Mouse (Mus musculus) heart, embryonic 13.5 days (tissue): ENCODE measurements around the gene Limd1. TPM values are rescaled to one million over a fixed set of nuclear protein-coding genes. Genes with fewer than 3 reads are reported as not detected.

Source experiments
- ATAC-seq: fragments of 200-750 bp; cut with Nextera tagmentation; 2 replicates; pipeline ENCODE4 v1.8.0; 2017; ENCODE audit warnings: moderate TSS enrichment; ENCODE audit not compliant: insufficient number of reproducible peaks, low FRiP score, low TSS enrichment; ENCODE audit errors: extremely low read depth
- H3K27ac ChIP-seq: fragments of 300-500 bp; sonication (generic); replicated peaks from 2 replicates; pipeline ENCODE4 v1.5.1; 2015; ENCODE audit warnings: moderate library complexity, mild to moderate bottlenecking, inconsistent platforms
- H3K27me3 ChIP-seq: fragments of 300-500 bp; sonication (generic); replicated peaks from 2 replicates; pipeline ENCODE4 v1.6.1; 2015; ENCODE audit warnings: mild to moderate bottlenecking, inconsistent platforms
- H3K36me3 ChIP-seq: fragments of 300-500 bp; sonication (generic); 2 replicates; pipeline ENCODE4 v1.6.1; 2015; ENCODE audit warnings: mild to moderate bottlenecking, inconsistent platforms
- H3K4me1 ChIP-seq: fragments of 300-500 bp; sonication (generic); 2 replicates; pipeline ENCODE4 v1.6.1; 2015; ENCODE audit warnings: inconsistent platforms
- H3K4me2 ChIP-seq: fragments of 300-500 bp; sonication (generic); 2 replicates; pipeline ENCODE4 v1.6.1; 2015; ENCODE audit warnings: inconsistent platforms, mild to moderate bottlenecking, moderate library complexity
- H3K4me3 ChIP-seq: fragments of 300-500 bp; sonication (generic); 2 replicates; pipeline ENCODE4 v1.5.1; 2015; ENCODE audit warnings: moderate library complexity, mild to moderate bottlenecking, inconsistent platforms
- H3K9ac ChIP-seq: fragments of 300-500 bp; sonication (generic); 2 replicates; pipeline ENCODE4 v1.6.1; 2015; ENCODE audit warnings: inconsistent platforms, mild to moderate bottlenecking, moderate library complexity
- H3K9me3 ChIP-seq: fragments of 300-500 bp; sonication (generic); 2 replicates; pipeline ENCODE4 v1.6.1; 2016; ENCODE audit warnings: inconsistent platforms
- WGBS: fragments of 180-500 bp; shearing (Covaris S2); methylation state at CpG from one replicate; pipeline ENCODE4 v1.1.7; 2015; ENCODE audit warnings: mixed read lengths; 5-methylcytosine and 5-hydroxymethylcytosine counted together
- polyA plus RNA-seq: library from polyadenylated mRNA; unstranded; fragments of >200 nt; fragmentation: Nextera tagmentation; extraction: Ambion mirVana; gene quantifications from 2 replicates; pipeline ENCODE4 v1.2.1, GENCODE M21; 2015

The Limd1 gene
- polyA plus RNA-seq, 1 experiment from 2014 or later: 36.1 TPM

GRCm38 (mm10) chr9:123504325-123504724 lies 25.8 kb downstream of the Limd1 start:
- H3K27ac ChIP-seq: no peak overlapping the region
- 6% methylated on average over 2 of the region's 2 CpGs for whole genome bisulfite sequencing
- ATAC-seq: no peak
- H3K4me3 ChIP-seq: no peak overlapping the region
- H3K36me3 ChIP-seq: peaks cover 36% of the 10 kb centered on the region
- H3K4me2 ChIP-seq: no peak overlapping the region
- no peaks in the 10 kb centered on the region for H3K9me3 ChIP-seq
- peaks cover 36% of the 10 kb centered on the region for H3K4me1 ChIP-seq
- H3K9ac ChIP-seq: no peak overlapping the region
- no peaks in the 10 kb centered on the region for H3K27me3 ChIP-seq

GRCm38 (mm10) chr9:123505598-123505997 lies 27.1 kb downstream of the Limd1 start:
- no peak for ATAC-seq
- H3K27me3 ChIP-seq: no peaks in the 10 kb centered on the region
- no peak overlapping the region for H3K4me2 ChIP-seq
- no peak overlapping the region for H3K4me3 ChIP-seq
- H3K9me3 ChIP-seq: no peaks in the 10 kb centered on the region
- H3K27ac ChIP-seq: peak overlapping the region; percentile 65
- H3K9ac ChIP-seq: 0 out of 2 replicates have a peak overlapping the region, but pooled peaks have one; percentile 2
- 30% methylated on average over 1 of the region's 1 CpGs for WGBS
- peaks cover 36% of the 10 kb centered on the region for H3K36me3 ChIP-seq
- H3K4me1 ChIP-seq: peaks cover 40% of the 10 kb centered on the region

- ATAC-seq: no peak
- H3K27ac ChIP-seq: peak overlapping the region; percentile 61
Observed at GRCm38 (mm10) chr9:123506270-123507146, 28.0 kb downstream of the Limd1 start.

GRCm38 (mm10) chr9:123507380-123507779 lies 28.9 kb downstream of the Limd1 start:
- H3K36me3 ChIP-seq: peaks cover 42% of the 10 kb centered on the region
- no peak overlapping the region for H3K4me3 ChIP-seq
- 82% methylated on average over 2 of the region's 2 CpGs for whole genome bisulfite sequencing
- no peak for ATAC-seq
- H3K9me3 ChIP-seq: no peaks in the 10 kb centered on the region
- no peak overlapping the region for H3K9ac ChIP-seq
- no peak overlapping the region for H3K4me2 ChIP-seq
- H3K27me3 ChIP-seq: no peaks in the 10 kb centered on the region
- H3K4me1 ChIP-seq: peaks cover 40% of the 10 kb centered on the region
- H3K27ac ChIP-seq: peak overlapping the region; percentile 61

More at GRCm38 (mm10) chr9:123506270-123507146, 28.0 kb downstream of the Limd1 start:
- Histone ChIP-seq H3K27me3 (no peaks in the 10 kb centered on the region), H3K4me2 (peak overlapping the region; percentile 29; the same call in 1 of the 2 replicates), H3K36me3 (peaks cover 36% of the 10 kb centered on the region), H3K9ac (no peak overlapping the region), H3K9me3 (no peaks in the 10 kb centered on the region), H3K4me3 (no peak overlapping the region), H3K4me1 (peaks cover 40% of the 10 kb centered on the region)
- WGBS: 53% methylated on average over 4 of the region's 4 CpGs

- Histone ChIP-seq H3K4me1 (peaks cover 39% of the 10 kb centered on the region), H3K27me3 (no peaks in the 10 kb centered on the region), H3K4me2 (no peak overlapping the region), H3K36me3 (peaks cover 43% of the 10 kb centered on the region), H3K9me3 (no peaks in the 10 kb centered on the region), H3K4me3 (no peak overlapping the region), H3K9ac (no peak overlapping the region), H3K27ac (no peak overlapping the region)
- ATAC-seq: no peak
- WGBS: 92% methylated on average over 2 of the region's 2 CpGs
Observed at GRCm38 (mm10) chr9:123508986-123509385, 30.5 kb downstream of the Limd1 start.

GRCm38 (mm10) chr9:123509638-123510604 lies 31.4 kb downstream of the Limd1 start:
- H3K27me3 ChIP-seq: no peaks in the 10 kb centered on the region
- ATAC-seq: no peak
- H3K4me2 ChIP-seq: no peak overlapping the region
- peaks cover 43% of the 10 kb centered on the region for H3K36me3 ChIP-seq
- H3K4me1 ChIP-seq: peaks cover 31% of the 10 kb centered on the region
- H3K4me3 ChIP-seq: no peak overlapping the region
- no peaks in the 10 kb centered on the region for H3K9me3 ChIP-seq
- H3K9ac ChIP-seq: no peak overlapping the region
- no peak overlapping the region for H3K27ac ChIP-seq
- 71% methylated on average over 8 of the region's 8 CpGs for WGBS

GRCm38 (mm10) chr9:123510926-123511325 lies 32.4 kb downstream of the Limd1 start:
- no peak overlapping the region for H3K4me2 ChIP-seq
- H3K27ac ChIP-seq: no peak overlapping the region
- WGBS: 90% methylated on average over 5 of the region's 5 CpGs
- no peaks in the 10 kb centered on the region for H3K9me3 ChIP-seq
- no peak overlapping the region for H3K9ac ChIP-seq
- no peak for ATAC-seq
- H3K4me1 ChIP-seq: peaks cover 21% of the 10 kb centered on the region
- H3K4me3 ChIP-seq: no peak overlapping the region
- H3K36me3 ChIP-seq: peaks cover 41% of the 10 kb centered on the region
- H3K27me3 ChIP-seq: no peaks in the 10 kb centered on the region

- no peak for ATAC-seq
- no peak overlapping the region for H3K27ac ChIP-seq
- H3K9ac ChIP-seq: no peak overlapping the region
- H3K9me3 ChIP-seq: no peaks in the 10 kb centered on the region
- 74% methylated on average over 2 of the region's 2 CpGs for WGBS
- no peak overlapping the region for H3K4me3 ChIP-seq
- H3K36me3 ChIP-seq: peaks cover 57% of the 10 kb centered on the region
- H3K4me1 ChIP-seq: peaks cover 10% of the 10 kb centered on the region
- no peaks in the 10 kb centered on the region for H3K27me3 ChIP-seq
- no peak overlapping the region for H3K4me2 ChIP-seq
Observed at GRCm38 (mm10) chr9:123512482-123512881, 34.0 kb downstream of the Limd1 start.

- Histone ChIP-seq H3K4me2 (no peak overlapping the region), H3K27ac (no peak overlapping the region), H3K27me3 (no peaks in the 10 kb centered on the region), H3K9me3 (no peaks in the 10 kb centered on the region), H3K36me3 (peaks cover 79% of the 10 kb centered on the region), H3K9ac (no peak overlapping the region), H3K4me3 (no peak overlapping the region), H3K4me1 (peaks cover 11% of the 10 kb centered on the region; the same call in 1 of the 2 replicates)
- WGBS: 85% methylated on average over 2 of the region's 2 CpGs
- no peak for ATAC-seq
Observed at GRCm38 (mm10) chr9:123515087-123515486, 36.6 kb downstream of the Limd1 start.

- Histone ChIP-seq H3K36me3 (peaks cover 78% of the 10 kb centered on the region), H3K9ac (no peak overlapping the region), H3K4me2 (no peak overlapping the region), H3K4me1 (peaks cover 15% of the 10 kb centered on the region; the same call in 1 of the 2 replicates), H3K27ac (peak overlapping the region; percentile 34), H3K4me3 (no peak overlapping the region), H3K9me3 (no peaks in the 10 kb centered on the region), H3K27me3 (no peaks in the 10 kb centered on the region)
- no peak for ATAC-seq
- 74% methylated on average over 7 of the region's 7 CpGs for WGBS
Observed at GRCm38 (mm10) chr9:123516641-123517385, 38.3 kb downstream of the Limd1 start.
